Mouse (Mus musculus) left cerebral cortex, postnatal 10 days (tissue): ENCODE data around the gene Satb1. TPM values are rescaled to one million over a fixed set of nuclear protein-coding genes. Genes with fewer than 3 reads are reported as not detected.

Source experiments
- DNase-seq, 2 experiments: peaks; one replicate each; pipeline ENCODE4 v3.0.0; 2021 to 2022; ENCODE audit warnings: low spot score in 2 of 2, mixed read lengths in 1 of 2; ENCODE audit errors: extremely low spot score in 1 of 2
- intact Hi-C: fragments of 180-260 bp; cut with DNase I; formaldehyde crosslinking; loops from one replicate; pipeline ENCODE4 v1.15.1; 2025
- total RNA-seq, 2 experiments: library from RNA; stranded (reverse); gene quantifications; 2 replicates each; pipeline ENCODE4 v1.2.3; 2021

Satb1 gene
- total RNA-seq, 2 experiments from 2014 or later: 144 to 153 TPM

GRCm38 (mm10) chr17:51695711-51696110, 137.4 kb downstream of the Satb1 start:
- intact Hi-C loops: no loop called here
- no peak for DNase-seq

- intact Hi-C loops: no loop called here
- DNase-seq: no peak
Observed at GRCm38 (mm10) chr17:51695271-51695670, 137.8 kb downstream of the Satb1 start.

GRCm38 (mm10) chr17:51690526-51690925, 142.6 kb downstream of the Satb1 start:
- intact Hi-C loops: no loop called here
- no peak for DNase-seq

- intact Hi-C loops: no loop called here
- no peak for DNase-seq
Observed at GRCm38 (mm10) chr17:51687226-51687625, 145.9 kb downstream of the Satb1 start.
